Mouse (Mus musculus) neural tube, embryonic 13.5 days (tissue): ENCODE measurements at regions not wholly inside any gene's neighbourhood (a gene's known extent, or its start where the extent isn't known, plus 50 kb on each side); places are given as distances from the start of the nearest gene placed in this dataset.

Experiments
- ATAC-seq: fragments of 200-750 bp; cut with Nextera tagmentation; 2 replicates; pipeline ENCODE4 v1.8.0; 2017; ENCODE audit warnings: low read depth, mild to moderate bottlenecking, moderate TSS enrichment, moderate library complexity
- H3K27ac ChIP-seq: fragments of 300-500 bp; sonication (generic); replicated peaks from 2 replicates; pipeline ENCODE4 v1.5.1; 2015; ENCODE audit warnings: moderate library complexity, mild to moderate bottlenecking, inconsistent platforms
- H3K27me3 ChIP-seq: fragments of 300-500 bp; sonication (generic); 2 replicates; pipeline ENCODE4 v1.6.1; 2015; ENCODE audit warnings: mild to moderate bottlenecking, inconsistent platforms
- H3K36me3 ChIP-seq: fragments of 300-500 bp; sonication (generic); 2 replicates; pipeline ENCODE4 v1.6.1; 2015; ENCODE audit warnings: mild to moderate bottlenecking, inconsistent platforms
- H3K4me1 ChIP-seq: fragments of 300-500 bp; sonication (generic); replicated peaks from 2 replicates; pipeline ENCODE4 v1.6.1; 2015; ENCODE audit warnings: inconsistent platforms
- H3K4me2 ChIP-seq: fragments of 300-500 bp; sonication (generic); 2 replicates; pipeline ENCODE4 v1.6.1; 2015; ENCODE audit warnings: inconsistent platforms, mild to moderate bottlenecking, moderate library complexity
- H3K4me3 ChIP-seq: fragments of 300-500 bp; sonication (generic); 2 replicates; pipeline ENCODE4 v1.5.1; 2015; ENCODE audit warnings: mild to moderate bottlenecking, inconsistent platforms
- H3K9ac ChIP-seq: fragments of 300-500 bp; sonication (generic); 2 replicates; pipeline ENCODE4 v1.6.1; 2015; ENCODE audit warnings: moderate library complexity, mild to moderate bottlenecking, inconsistent platforms
- H3K9me3 ChIP-seq: fragments of 300-500 bp; sonication (generic); 2 replicates; pipeline ENCODE4 v1.6.1; 2016; ENCODE audit warnings: inconsistent platforms
- WGBS: fragments of 180-500 bp; shearing (Covaris S2); methylation state at CpG from one replicate; pipeline ENCODE4 v1.1.7; 2015; 5-methylcytosine and 5-hydroxymethylcytosine counted together

GRCm38 (mm10) chr6:140993643-140994580, 255.2 kb upstream of the Pde3a start:
- Histone ChIP-seq H3K9ac (no peak overlapping the region), H3K9me3 (no peaks in the 10 kb centered on the region), H3K27ac (no peak overlapping the region), H3K36me3 (no peaks in the 10 kb centered on the region), H3K4me3 (no peak overlapping the region), H3K4me1 (peaks cover 5% of the 10 kb centered on the region; the same call in 1 of the 2 replicates), H3K4me2 (no peak overlapping the region), H3K27me3 (no peaks in the 10 kb centered on the region)
- no peak for ATAC-seq
- 77% methylated on average over 13 of the region's 13 CpGs for WGBS

- 78% methylated on average over 14 of the region's 14 CpGs for WGBS
- Histone ChIP-seq H3K9ac (no peak overlapping the region), H3K27me3 (no peaks in the 10 kb centered on the region), H3K4me2 (no peak overlapping the region), H3K27ac (no peak overlapping the region), H3K36me3 (no peaks in the 10 kb centered on the region), H3K4me1 (peaks cover 5% of the 10 kb centered on the region; the same call in 1 of the 2 replicates), H3K9me3 (no peaks in the 10 kb centered on the region), H3K4me3 (no peak overlapping the region)
- ATAC-seq = no peak
Observed at GRCm38 (mm10) chr6:140995340-140996135, 253.5 kb upstream of the Pde3a start.

- Histone ChIP-seq H3K36me3 (no peaks in the 10 kb centered on the region), H3K9ac (no peak overlapping the region), H3K9me3 (no peaks in the 10 kb centered on the region), H3K4me3 (no peak overlapping the region), H3K27me3 (no peaks in the 10 kb centered on the region), H3K4me1 (peaks cover 5% of the 10 kb centered on the region; the same call in 1 of the 2 replicates), H3K27ac (no peak overlapping the region), H3K4me2 (no peak overlapping the region)
- WGBS = 82% methylated on average over 7 of the region's 7 CpGs
- ATAC-seq = no peak
Observed at GRCm38 (mm10) chr6:140998069-140998468, 251.0 kb upstream of the Pde3a start.

- H3K27me3 ChIP-seq = no peaks in the 10 kb centered on the region
- ATAC-seq = no peak
- no peaks in the 10 kb centered on the region for H3K9me3 ChIP-seq
- H3K27ac ChIP-seq = no peak overlapping the region
- no peak overlapping the region for H3K4me2 ChIP-seq
- no peaks in the 10 kb centered on the region for H3K36me3 ChIP-seq
- 73% methylated on average over 2 of the region's 2 CpGs for WGBS
- no peaks in the 10 kb centered on the region for H3K4me1 ChIP-seq
- no peak overlapping the region for H3K9ac ChIP-seq
- H3K4me3 ChIP-seq = no peak overlapping the region
Observed at GRCm38 (mm10) chr6:141000552-141000951, 248.5 kb upstream of the Pde3a start.

GRCm38 (mm10) chr6:141001306-141001705, 247.8 kb upstream of the Pde3a start:
- H3K27me3 ChIP-seq = no peaks in the 10 kb centered on the region
- no peaks in the 10 kb centered on the region for H3K36me3 ChIP-seq
- H3K4me1 ChIP-seq = no peaks in the 10 kb centered on the region
- 80% methylated on average over 3 of the region's 3 CpGs for WGBS
- H3K9ac ChIP-seq = no peak overlapping the region
- H3K4me3 ChIP-seq = no peak overlapping the region
- H3K27ac ChIP-seq = no peak overlapping the region
- no peak for ATAC-seq
- no peak overlapping the region for H3K4me2 ChIP-seq
- no peaks in the 10 kb centered on the region for H3K9me3 ChIP-seq

GRCm38 (mm10) chr6:141015055-141015681, 233.9 kb upstream of the Pde3a start:
- Histone ChIP-seq H3K4me1 (no peaks in the 10 kb centered on the region), H3K9ac (no peak overlapping the region), H3K9me3 (no peaks in the 10 kb centered on the region), H3K27me3 (no peaks in the 10 kb centered on the region), H3K27ac (no peak overlapping the region), H3K4me3 (no peak overlapping the region), H3K36me3 (no peaks in the 10 kb centered on the region), H3K4me2 (no peak overlapping the region)
- ATAC-seq = no peak
- WGBS = 76% methylated on average over 11 of the region's 11 CpGs

- no peak overlapping the region for H3K9ac ChIP-seq
Observed at GRCm38 (mm10) chr6:141023501-141023900, 225.6 kb upstream of the Pde3a start.

GRCm38 (mm10) chr6:141027353-141027752, 221.7 kb upstream of the Pde3a start:
- 70% methylated on average over 4 of the region's 4 CpGs for WGBS

More at GRCm38 (mm10) chr6:141023501-141023900, 225.6 kb upstream of the Pde3a start:
- Histone ChIP-seq H3K36me3 (no peaks in the 10 kb centered on the region), H3K27ac (no peak overlapping the region), H3K4me1 (no peaks in the 10 kb centered on the region), H3K4me2 (no peak overlapping the region), H3K4me3 (no peak overlapping the region), H3K27me3 (no peaks in the 10 kb centered on the region), H3K9me3 (no peaks in the 10 kb centered on the region)
- 85% methylated on average over 4 of the region's 4 CpGs for WGBS
- ATAC-seq = no peak

GRCm38 (mm10) chr6:141027787-141028186, 221.3 kb upstream of the Pde3a start:
- no peak overlapping the region for H3K4me2 ChIP-seq
- no peak for ATAC-seq
- H3K9me3 ChIP-seq = no peaks in the 10 kb centered on the region
- H3K4me3 ChIP-seq = no peak overlapping the region
- no peaks in the 10 kb centered on the region for H3K27me3 ChIP-seq
- H3K36me3 ChIP-seq = no peaks in the 10 kb centered on the region
- WGBS = 90% methylated on average over 5 of the region's 5 CpGs
- no peak overlapping the region for H3K27ac ChIP-seq
- H3K4me1 ChIP-seq = no peaks in the 10 kb centered on the region
- no peak overlapping the region for H3K9ac ChIP-seq

More at GRCm38 (mm10) chr6:141027353-141027752, 221.7 kb upstream of the Pde3a start:
- Histone ChIP-seq H3K4me3 (no peak overlapping the region), H3K4me2 (no peak overlapping the region), H3K9me3 (no peaks in the 10 kb centered on the region), H3K27ac (no peak overlapping the region), H3K9ac (no peak overlapping the region), H3K27me3 (no peaks in the 10 kb centered on the region), H3K36me3 (no peaks in the 10 kb centered on the region), H3K4me1 (no peaks in the 10 kb centered on the region)
- ATAC-seq = no peak

GRCm38 (mm10) chr6:141034824-141035223, 214.2 kb upstream of the Pde3a start:
- Histone ChIP-seq H3K4me1 (no peaks in the 10 kb centered on the region), H3K4me3 (no peak overlapping the region), H3K36me3 (no peaks in the 10 kb centered on the region), H3K4me2 (no peak overlapping the region), H3K9me3 (no peaks in the 10 kb centered on the region), H3K27ac (no peak overlapping the region), H3K27me3 (no peaks in the 10 kb centered on the region), H3K9ac (no peak overlapping the region)
- 75% methylated on average over 5 of the region's 5 CpGs for WGBS
- ATAC-seq = no peak

GRCm38 (mm10) chr6:141041358-141041757, 207.7 kb upstream of the Pde3a start:
- Histone ChIP-seq H3K9me3 (no peaks in the 10 kb centered on the region), H3K36me3 (no peaks in the 10 kb centered on the region), H3K9ac (no peak overlapping the region), H3K27ac (no peak overlapping the region), H3K4me3 (no peak overlapping the region), H3K27me3 (no peaks in the 10 kb centered on the region), H3K4me1 (no peaks in the 10 kb centered on the region), H3K4me2 (no peak overlapping the region)
- WGBS = 68% methylated on average over 5 of the region's 5 CpGs
- no peak for ATAC-seq
